Mouse (Mus musculus): Measurements from ENCODE around the gene Zfp292. TPM values are rescaled to one million over a fixed set of nuclear protein-coding genes. Genes with fewer than 3 reads are reported as not detected.
"Not testable (repeated sequence)": the region's sequence is repeated elsewhere in the genome, so short reads cannot be mapped to it uniquely, and the experiment has no call there.

Zfp292 gene
- total and polyA plus RNA-seq, 2 experiments = 0.87 to 11.8 TPM

DNA sequence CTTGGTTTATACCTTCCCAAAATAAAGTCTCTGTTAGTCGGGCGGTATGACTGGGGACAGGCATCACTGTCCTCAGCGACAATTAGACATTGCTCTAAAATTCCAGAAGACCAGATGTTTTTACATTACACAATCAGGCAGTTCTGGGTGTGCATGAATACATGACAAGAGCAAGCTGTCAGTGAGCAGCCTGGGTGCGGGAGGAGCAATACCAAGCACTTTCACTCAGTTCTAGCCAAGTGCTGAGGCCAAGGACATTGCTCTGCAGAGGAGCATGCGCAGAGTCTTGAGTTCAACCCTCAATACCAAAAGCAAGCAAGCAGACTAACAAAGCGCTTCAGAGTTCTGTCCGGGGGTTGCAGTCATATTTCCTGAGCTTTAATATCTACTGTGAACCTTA, 25.4 kb upstream of the Zfp292 start:
- Histone ChIP-seq H3K4me3 (ENCODE audit: insufficient read depth, low read depth, low read length) (no peak overlapping the region), H3K9ac (ENCODE audit: low read depth, low read length) (no peak overlapping the region), H3K36me3 (ENCODE audit: control insufficient read depth, insufficient read depth, low read length) (no peaks in the 10 kb centered on the region), H3K4me1 (ENCODE audit: control insufficient read depth, insufficient read depth, low read length) (no peaks in the 10 kb centered on the region), H3K27ac (replicated peaks; ENCODE audit: insufficient read depth, low read depth, low read length) (no peak overlapping the region), H3K79me2 (ENCODE audit: control insufficient read depth, insufficient read depth, low read length) (no peaks in the 10 kb centered on the region), H3K27me3 (ENCODE audit: control insufficient read depth, insufficient read depth, low read length) (no peaks in the 10 kb centered on the region)
- WGBS = 90% methylated on average over 7 of the region's 7 CpGs
- TF ChIP-seq CTCF (IDR thresholded peaks at IDR 0.05; ENCODE audit: low read depth, low read length) (no peak), POLR2A (IDR thresholded peaks at IDR 0.05; ENCODE audit: extremely low read depth, insufficient read depth, low read length) (no peak)
- DNase-seq (ENCODE audit: extremely low read depth, low read depth, low spot score) = no peak

DNA sequence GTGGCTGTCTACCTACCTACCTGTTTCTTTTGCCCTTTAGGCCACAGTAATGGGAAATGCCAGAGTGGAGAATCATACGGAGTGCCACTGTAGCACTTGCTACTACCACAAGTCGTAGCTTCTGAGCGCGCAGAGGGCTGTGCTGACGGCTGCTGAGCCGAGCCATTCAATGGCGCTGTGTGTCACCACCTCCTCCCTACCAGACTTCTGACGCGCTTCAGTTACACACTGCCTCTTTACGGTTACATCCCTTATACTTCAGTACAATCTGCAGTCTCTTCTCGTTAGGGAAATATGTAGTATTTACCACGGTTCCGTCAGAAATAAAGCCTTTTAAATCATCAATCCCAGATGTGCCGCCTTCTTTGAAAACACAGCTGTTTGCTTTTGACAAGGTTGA, 24.3 kb upstream of the Zfp292 start:
- WGBS = 79% methylated on average over 14 of the region's 14 CpGs
- TF ChIP-seq CTCF (IDR thresholded peaks at IDR 0.05; ENCODE audit: low read depth, low read length) (no peak), POLR2A (IDR thresholded peaks at IDR 0.05; ENCODE audit: extremely low read depth, insufficient read depth, low read length) (no peak)
- no peaks in the 10 kb centered on the region for H3K4me1 ChIP-seq (ENCODE audit: control insufficient read depth, insufficient read depth, low read length)
- no peaks in the 10 kb centered on the region for H3K79me2 ChIP-seq (ENCODE audit: control insufficient read depth, insufficient read depth, low read length)
- no peaks in the 10 kb centered on the region for H3K36me3 ChIP-seq (ENCODE audit: control insufficient read depth, insufficient read depth, low read length)
- H3K9ac ChIP-seq (ENCODE audit: low read depth, low read length) = no peak overlapping the region
- DNase-seq (ENCODE audit: extremely low read depth, low read depth, low spot score) = no peak
- no peak overlapping the region for H3K27ac ChIP-seq (replicated peaks; ENCODE audit: insufficient read depth, low read depth, low read length)
- no peak overlapping the region for H3K4me3 ChIP-seq (ENCODE audit: insufficient read depth, low read depth, low read length)
- H3K27me3 ChIP-seq (ENCODE audit: control insufficient read depth, insufficient read depth, low read length) = no peaks in the 10 kb centered on the region

DNA sequence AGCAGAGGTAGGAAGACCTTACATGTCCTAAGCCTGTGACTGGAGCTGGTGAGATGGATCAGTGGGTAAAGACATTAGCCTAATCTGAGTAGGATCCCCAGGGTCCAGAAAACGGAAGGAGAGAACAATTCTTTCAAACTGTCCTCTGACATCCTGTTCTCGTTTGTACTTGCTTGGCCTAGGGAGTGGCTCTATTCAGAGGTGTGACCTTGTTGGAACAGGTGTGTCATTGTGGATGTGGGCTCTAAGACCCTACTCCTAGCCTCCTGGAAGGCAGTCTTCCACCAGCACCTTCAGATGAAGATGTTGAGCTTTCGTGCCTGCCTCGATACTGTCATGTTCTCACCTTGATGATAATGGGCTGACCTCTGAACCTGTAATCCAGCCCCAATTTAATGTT, 23.4 kb upstream of the Zfp292 start:
- Histone ChIP-seq H3K27me3 (ENCODE audit: control insufficient read depth, insufficient read depth, low read length) (no peaks in the 10 kb centered on the region), H3K4me1 (ENCODE audit: control insufficient read depth, insufficient read depth, low read length) (peaks cover 3% of the 10 kb centered on the region; the same call in 1 of the 2 replicates), H3K27ac (replicated peaks; ENCODE audit: insufficient read depth, low read depth, low read length) (no peak overlapping the region), H3K36me3 (ENCODE audit: control insufficient read depth, insufficient read depth, low read length) (no peaks in the 10 kb centered on the region), H3K4me3 (ENCODE audit: insufficient read depth, low read depth, low read length) (no peak overlapping the region), H3K9ac (ENCODE audit: low read depth, low read length) (no peak overlapping the region), H3K79me2 (ENCODE audit: control insufficient read depth, insufficient read depth, low read length) (no peaks in the 10 kb centered on the region)
- no peak for TF ChIP-seq CTCF (IDR thresholded peaks at IDR 0.05; ENCODE audit: low read depth, low read length)
- no peak for TF ChIP-seq POLR2A (IDR thresholded peaks at IDR 0.05; ENCODE audit: extremely low read depth, insufficient read depth, low read length)
- no peak for DNase-seq (ENCODE audit: extremely low read depth, low read depth, low spot score)
- 86% methylated on average over 4 of the region's 4 CpGs for WGBS

DNA sequence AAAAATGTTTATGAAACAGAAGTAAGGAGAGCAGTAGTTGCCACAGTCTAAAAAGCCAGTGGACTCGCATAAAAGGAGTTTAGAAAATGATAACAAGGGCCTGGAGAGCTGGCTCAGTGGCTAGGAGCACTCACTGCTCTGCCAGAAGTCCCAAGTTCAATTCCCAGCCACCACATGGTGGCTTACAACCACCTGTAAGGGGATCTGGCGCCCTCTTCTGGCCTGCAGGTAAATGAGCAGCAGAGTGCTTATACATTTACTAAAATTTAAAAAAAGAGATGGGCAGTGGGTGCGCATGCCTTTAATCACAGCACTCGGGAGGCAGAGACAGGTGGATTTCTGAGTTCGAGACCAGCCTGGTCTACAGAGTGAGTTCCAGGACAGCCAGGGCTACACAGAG, 22.6 kb upstream of the Zfp292 start:
- H3K79me2 ChIP-seq (ENCODE audit: control insufficient read depth, insufficient read depth, low read length) = no peaks in the 10 kb centered on the region
- no peak overlapping the region for H3K9ac ChIP-seq (ENCODE audit: low read depth, low read length)
- DNase-seq (ENCODE audit: extremely low read depth, low read depth, low spot score) = peak; percentile 50
- H3K27me3 ChIP-seq (ENCODE audit: control insufficient read depth, insufficient read depth, low read length) = no peaks in the 10 kb centered on the region
- H3K4me1 ChIP-seq (ENCODE audit: control insufficient read depth, insufficient read depth, low read length) = peaks cover 6% of the 10 kb centered on the region; the same call in 1 of the 2 replicates
- no peak overlapping the region for H3K27ac ChIP-seq (replicated peaks; ENCODE audit: insufficient read depth, low read depth, low read length)
- H3K36me3 ChIP-seq (ENCODE audit: control insufficient read depth, insufficient read depth, low read length) = no peaks in the 10 kb centered on the region
- WGBS = 79% methylated on average over 5 of the region's 5 CpGs
- TF ChIP-seq POLR2A (IDR thresholded peaks at IDR 0.05; ENCODE audit: extremely low read depth, insufficient read depth, low read length) (no peak), CTCF (IDR thresholded peaks at IDR 0.05; ENCODE audit: low read depth, low read length) (peak; percentile 72)
- no peak overlapping the region for H3K4me3 ChIP-seq (ENCODE audit: insufficient read depth, low read depth, low read length)

DNA sequence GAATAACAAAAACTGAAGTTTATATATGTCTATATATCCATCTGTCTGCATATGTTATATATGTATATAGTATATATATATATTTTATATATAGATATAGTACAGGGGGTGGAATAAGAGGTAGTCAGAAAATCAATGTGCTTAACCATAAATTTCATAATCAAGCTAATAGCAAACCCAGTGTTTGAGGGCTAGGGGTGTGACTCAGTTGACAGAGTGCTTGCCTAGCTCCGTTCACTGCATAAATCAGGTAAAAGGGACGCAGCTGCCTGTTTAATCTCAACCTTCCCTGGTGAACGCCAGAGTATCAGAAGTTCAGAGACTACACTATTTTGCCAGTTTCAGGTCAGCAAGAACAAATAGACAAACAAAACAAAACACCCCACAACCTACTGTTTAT, 18.8 kb upstream of the Zfp292 start:
- not testable (repeated sequence) for H3K27ac ChIP-seq (replicated peaks; ENCODE audit: insufficient read depth, low read depth, low read length); H3K79me2 ChIP-seq (ENCODE audit: control insufficient read depth, insufficient read depth, low read length); H3K36me3 ChIP-seq (ENCODE audit: control insufficient read depth, insufficient read depth, low read length); H3K4me1 ChIP-seq (ENCODE audit: control insufficient read depth, insufficient read depth, low read length); H3K9ac ChIP-seq (ENCODE audit: low read depth, low read length); H3K27me3 ChIP-seq (ENCODE audit: control insufficient read depth, insufficient read depth, low read length); H3K4me3 ChIP-seq (ENCODE audit: insufficient read depth, low read depth, low read length)
- WGBS = 14% methylated on average over 3 of the region's 3 CpGs
- peak; percentile 78 for DNase-seq (ENCODE audit: extremely low read depth, low read depth, low spot score)

DNA sequence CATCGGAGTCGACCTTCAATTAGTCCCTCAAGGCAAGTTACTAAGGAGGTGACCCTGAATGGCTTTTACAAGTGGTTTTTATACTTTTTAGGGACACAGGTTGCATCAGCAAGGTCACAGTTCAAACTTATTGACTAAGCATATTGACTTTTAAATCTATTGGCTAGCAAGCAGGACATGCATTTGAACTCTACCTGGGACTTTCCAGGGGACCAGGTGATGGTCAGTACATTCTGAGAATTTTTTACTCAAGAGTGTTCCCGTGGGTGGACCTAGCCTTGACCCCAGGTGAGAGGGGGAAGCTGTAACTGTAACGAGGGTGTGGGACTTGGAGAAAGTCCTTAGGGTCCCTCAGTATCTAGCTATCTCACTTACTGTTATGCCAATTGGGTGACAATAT, 18.4 kb upstream of the Zfp292 start:
- peak; percentile 92 for DNase-seq (ENCODE audit: extremely low read depth, low read depth, low spot score)
- Histone ChIP-seq H3K9ac (ENCODE audit: low read depth, low read length) (no peak overlapping the region), H3K79me2 (ENCODE audit: control insufficient read depth, insufficient read depth, low read length) (no peaks in the 10 kb centered on the region), H3K27ac (replicated peaks; ENCODE audit: insufficient read depth, low read depth, low read length) (no peak overlapping the region), H3K36me3 (ENCODE audit: control insufficient read depth, insufficient read depth, low read length) (no peaks in the 10 kb centered on the region), H3K4me3 (ENCODE audit: insufficient read depth, low read depth, low read length) (no peak overlapping the region), H3K27me3 (ENCODE audit: control insufficient read depth, insufficient read depth, low read length) (no peaks in the 10 kb centered on the region; the same call in 1 of the 2 replicates), H3K4me1 (ENCODE audit: control insufficient read depth, insufficient read depth, low read length) (peaks cover 9% of the 10 kb centered on the region)
- TF ChIP-seq POLR2A (IDR thresholded peaks at IDR 0.05; ENCODE audit: extremely low read depth, insufficient read depth, low read length) (no peak), CTCF (IDR thresholded peaks at IDR 0.05; ENCODE audit: low read depth, low read length) (no peak)
- 28% methylated on average over 4 of the region's 4 CpGs for WGBS
